Mouse (Mus musculus) G1E (cell line): ENCODE measurements around the gene Usp24. TPM values are rescaled to one million over a fixed set of nuclear protein-coding genes. Genes with fewer than 3 reads are reported as not detected.

Source experiments
- ATAC-seq: 2 replicates; pipeline ENCODE4 v1.8.0; 2016; ENCODE audit warnings: mild to moderate bottlenecking; ENCODE audit not compliant: insufficient number of reproducible peaks, poor library complexity, low FRiP score, severe bottlenecking; ENCODE audit errors: extremely low read depth
- DNase-seq: peaks from one replicate; pipeline ENCODE4 v3.0.0; 2012; ENCODE audit warnings: low spot score
- H3K27me3 ChIP-seq: 2 replicates; pipeline ENCODE4 v1.6.1; 2012; ENCODE audit warnings: mild to moderate bottlenecking, low read length, inconsistent platforms; ENCODE audit not compliant: insufficient read depth
- H3K36me3 ChIP-seq: replicated peaks from 2 replicates; pipeline ENCODE3; 2012; ENCODE audit warnings: mild to moderate bottlenecking, inconsistent platforms
- H3K4me1 ChIP-seq: 2 replicates; pipeline ENCODE4 v1.6.1; 2012; ENCODE audit warnings: low read depth, low read length, inconsistent platforms, mixed read lengths; ENCODE audit not compliant: insufficient read depth
- H3K4me3 ChIP-seq: 2 replicates; pipeline ENCODE4 v1.5.1; 2012; ENCODE audit warnings: low read depth, mild to moderate bottlenecking, inconsistent platforms, low read length, moderate library complexity, mixed read lengths
- H3K9me3 ChIP-seq: replicated peaks from 2 replicates; pipeline ENCODE4 v1.6.1; 2012; ENCODE audit warnings: inconsistent platforms
- CTCF ChIP-seq: IDR thresholded peaks from 2 replicates; pipeline ENCODE4 v1.5.1; 2012; ENCODE audit warnings: low read depth, low read length, inconsistent platforms, mixed read lengths
- GATA1 ChIP-seq: IDR thresholded peaks from 2 replicates; pipeline ENCODE4 v1.6.1; 2012; ENCODE audit warnings: borderline replicate concordance, low read length, inconsistent platforms, mixed read lengths
- GATA2 ChIP-seq: IDR thresholded peaks from 2 replicates; pipeline ENCODE4 v1.6.1; 2012; ENCODE audit warnings: low read depth, low read length, inconsistent platforms, borderline replicate concordance
- POLR2AphosphoS5 ChIP-seq: IDR thresholded peaks from 2 replicates; pipeline ENCODE4 v1.6.1; 2012; ENCODE audit warnings: low read depth, low read length, inconsistent platforms; ENCODE audit not compliant: insufficient replicate concordance
- TAL1 ChIP-seq: conservative IDR thresholded peaks from 2 replicates; pipeline ENCODE4 v1.6.1; 2012; ENCODE audit warnings: low read depth, low read length, inconsistent platforms, mixed read lengths
- polyA plus RNA-seq: library from polyadenylated mRNA; stranded (reverse); fragments of >175 nt; gene quantifications from 2 replicates; pipeline ENCODE4 v1.2.3, GENCODE M21; 2012
- total RNA-seq, 2 experiments: library from RNA; stranded (forward) in 1 of 2; stranded (reverse) in 1 of 2; fragments of 200-1000 nt in 1 of 2; fragments of >200 nt in 1 of 2; fragmentation: Nextera tagmentation in 1 of 2; gene quantifications; 2 replicates each; pipeline ENCODE4 v1.2.3; 2014 to 2017

Usp24 gene
- total and polyA plus RNA-seq, 3 experiments = 9.6 to 63.7 (median 49.7) TPM

DNA sequence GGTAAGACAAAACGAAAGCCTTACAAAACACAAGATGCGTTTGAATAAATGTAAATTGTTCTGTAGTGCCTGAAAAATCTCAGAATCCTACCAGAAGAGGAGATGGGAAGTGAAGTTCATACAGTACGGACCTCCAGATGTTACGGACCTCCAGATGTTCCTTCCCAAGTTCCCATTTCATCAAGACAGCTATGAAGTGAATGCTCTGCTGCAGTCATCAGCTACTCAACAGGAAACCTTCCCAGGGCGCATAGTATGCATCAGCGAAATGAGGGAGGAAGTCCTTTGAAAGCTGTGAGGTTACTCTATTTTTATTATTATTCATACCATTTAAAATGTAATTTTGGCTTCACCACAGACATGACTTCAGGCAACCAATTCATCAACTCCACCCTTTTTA is 14.7 kb upstream of the Usp24 start:
- Histone ChIP-seq H3K4me3 (no peak overlapping the region), H3K9me3 (no peaks in the 10 kb centered on the region), H3K4me1 (no peaks in the 10 kb centered on the region), H3K36me3 (no peaks in the 10 kb centered on the region), H3K27me3 (no peaks in the 10 kb centered on the region)
- DNase-seq = no peak
- TF ChIP-seq GATA2 (no peak), GATA1 (no peak), TAL1 (no peak), CTCF (no peak), POLR2AphosphoS5 (no peak)
- ATAC-seq = no peak

GRCm38 (mm10) chr4:106308090-106308489 is 7.9 kb upstream of the Usp24 start:
- TF ChIP-seq GATA2 (no peak), CTCF (no peak), GATA1 (no peak), POLR2AphosphoS5 (no peak), TAL1 (no peak)
- H3K4me1 ChIP-seq = no peaks in the 10 kb centered on the region
- DNase-seq (no peak), ATAC-seq (no peak)
- no peaks in the 10 kb centered on the region for H3K36me3 ChIP-seq
- H3K4me3 ChIP-seq = no peak overlapping the region
- H3K9me3 ChIP-seq = no peaks in the 10 kb centered on the region
- no peaks in the 10 kb centered on the region for H3K27me3 ChIP-seq

DNA sequence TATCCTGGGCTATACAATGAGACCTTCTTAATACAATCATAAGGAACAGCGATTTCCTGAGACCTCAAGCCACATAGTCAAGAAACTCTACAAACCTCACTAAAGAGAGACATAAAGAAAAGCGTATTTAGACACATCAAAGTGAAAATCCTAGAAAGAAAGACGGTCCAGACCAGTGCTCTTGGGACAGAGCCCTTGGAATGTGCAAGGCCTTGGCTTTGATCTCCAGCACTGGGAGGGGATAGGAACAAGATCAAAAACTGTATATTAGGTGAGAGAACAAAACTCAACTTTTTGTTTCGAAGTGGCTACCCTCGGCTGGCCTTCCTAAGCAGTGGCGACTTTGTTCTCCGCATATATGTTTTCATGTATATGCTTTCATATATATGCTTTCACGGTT is 3.4 kb upstream of the Usp24 start:
- Histone ChIP-seq H3K36me3 (no peaks in the 10 kb centered on the region), H3K27me3 (no peaks in the 10 kb centered on the region), H3K4me3 (no peak overlapping the region), H3K9me3 (no peaks in the 10 kb centered on the region), H3K4me1 (peaks cover 20% of the 10 kb centered on the region)
- no peak for DNase-seq
- TF ChIP-seq GATA2 (no peak), CTCF (no peak), TAL1 (no peak), GATA1 (no peak), POLR2AphosphoS5 (no peak)
- no peak for ATAC-seq

DNA sequence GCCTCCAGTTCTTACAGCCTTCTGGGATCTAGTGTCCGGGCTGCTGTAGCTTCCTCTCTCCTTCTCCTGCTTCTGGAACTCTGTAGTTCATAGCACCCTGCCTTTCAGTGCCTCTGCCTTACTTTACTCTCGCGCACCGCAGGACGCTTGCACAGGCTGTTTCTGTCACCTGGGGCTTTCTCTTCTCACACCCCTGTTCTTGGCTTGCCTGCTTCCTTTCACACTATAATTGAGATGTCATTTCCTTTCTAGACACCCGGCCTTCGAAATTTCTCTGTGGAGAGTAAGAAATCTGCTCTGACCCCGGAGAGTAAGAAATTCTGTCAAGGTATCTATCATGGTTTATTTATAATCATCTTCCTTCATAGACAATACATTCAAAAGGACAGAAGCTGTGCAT is 2.9 kb upstream of the Usp24 start:
- no peaks in the 10 kb centered on the region for H3K9me3 ChIP-seq
- TF ChIP-seq GATA2 (no peak), CTCF (no peak), POLR2AphosphoS5 (no peak), TAL1 (no peak), GATA1 (no peak)
- H3K36me3 ChIP-seq = no peaks in the 10 kb centered on the region
- no peak overlapping the region for H3K4me3 ChIP-seq
- DNase-seq (no peak), ATAC-seq (no peak)
- H3K4me1 ChIP-seq = peaks cover 24% of the 10 kb centered on the region
- H3K27me3 ChIP-seq = no peaks in the 10 kb centered on the region

DNA sequence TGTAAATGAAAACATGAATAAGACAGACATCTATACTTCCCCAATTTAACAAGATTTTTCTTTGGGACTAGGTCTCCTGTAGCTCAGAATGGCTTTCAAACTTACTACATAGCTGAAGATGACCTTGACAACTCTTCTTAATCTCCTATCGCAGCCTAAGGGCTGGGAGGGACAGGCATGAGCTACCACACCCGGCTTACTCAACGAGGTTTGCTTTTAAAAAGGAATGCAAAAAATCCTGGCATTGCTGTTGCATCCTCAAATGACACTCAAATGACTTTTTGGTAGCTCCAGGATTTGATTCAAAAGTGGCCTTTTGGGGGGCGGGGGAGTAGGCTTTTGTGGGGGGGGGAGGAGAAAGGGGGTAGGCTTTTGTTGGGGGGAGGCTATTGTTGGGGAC is 2.1 kb upstream of the Usp24 start:
- H3K4me1 ChIP-seq = peaks cover 32% of the 10 kb centered on the region
- H3K36me3 ChIP-seq = peaks cover 5% of the 10 kb centered on the region
- DNase-seq (no peak), ATAC-seq (no peak)
- no peaks in the 10 kb centered on the region for H3K9me3 ChIP-seq
- H3K27me3 ChIP-seq = no peaks in the 10 kb centered on the region
- no peak overlapping the region for H3K4me3 ChIP-seq
- TF ChIP-seq GATA2 = no peak
- TF ChIP-seq TAL1 = no peak
- TF ChIP-seq GATA1 = no peak

- Histone ChIP-seq H3K9me3 (no peaks in the 10 kb centered on the region), H3K27me3 (no peaks in the 10 kb centered on the region), H3K36me3 (peaks cover 8% of the 10 kb centered on the region), H3K4me3 (no peak overlapping the region), H3K4me1 (peaks cover 36% of the 10 kb centered on the region)
- no peak for ATAC-seq
- TF ChIP-seq GATA1 (no peak), GATA2 (no peak), POLR2AphosphoS5 (no peak), TAL1 (no peak), CTCF (no peak)
- no peak for DNase-seq
Measured at GRCm38 (mm10) chr4:106314291-106314690, 1.7 kb upstream of the Usp24 start.
